Mouse (Mus musculus) heart, adult 2 months (tissue): ENCODE results near the gene Copz2.

Experiments
- CTCF ChIP-seq: fragments of 200-600 bp; IDR thresholded peaks from 2 replicates; pipeline ENCODE4 v1.8.1; 2022; ENCODE audit warnings: antibody characterized with exemption, mild to moderate bottlenecking, moderate library complexity
- EP300 ChIP-seq: fragments of 200-500 bp; IDR thresholded peaks from 2 replicates; pipeline ENCODE4 v1.6.1; 2011; ENCODE audit warnings: low read depth, low read length, control low read depth; ENCODE audit not compliant: insufficient read depth

DNA sequence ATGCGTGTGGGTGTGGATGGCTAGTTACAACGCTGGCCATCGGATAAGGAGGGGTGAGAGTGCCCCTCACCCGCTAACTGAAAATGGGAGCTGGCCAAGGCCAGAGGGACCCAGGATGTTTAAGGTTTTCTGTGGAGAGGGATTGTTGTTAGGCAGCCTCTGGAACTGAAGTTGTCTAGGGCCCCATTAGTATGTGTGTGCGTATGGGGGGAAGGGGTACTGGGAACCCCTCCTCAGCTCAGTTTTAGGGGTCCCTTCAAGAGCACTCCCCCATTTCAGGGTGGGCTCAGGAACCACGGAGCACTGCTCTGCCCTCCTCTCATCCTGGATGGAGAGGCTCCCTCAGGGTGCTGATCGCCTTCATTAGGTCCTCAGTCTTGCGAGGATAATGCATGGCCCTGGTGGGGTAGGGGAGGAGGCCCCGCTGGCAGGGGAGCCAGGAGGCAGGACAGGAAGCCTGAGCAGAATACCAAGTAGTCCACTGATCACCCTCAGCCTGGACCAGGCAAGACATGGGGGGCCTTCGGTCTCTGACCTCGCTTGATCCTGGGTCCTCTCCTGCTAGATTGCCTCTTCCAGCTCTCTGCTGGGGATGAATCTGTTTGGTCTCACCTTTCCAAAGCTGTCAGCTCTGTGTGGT is 43.7 kb downstream of the Copz2 start:
- TF ChIP-seq EP300 = no peak
- TF ChIP-seq CTCF = no peak
